Mouse (Mus musculus) heart, postnatal 0 days (tissue): Measurements from ENCODE around the gene C1ql2.

Source experiments
- CTCF ChIP-seq: IDR thresholded peaks from 2 replicates; pipeline ENCODE4 v1.5.1; 2016; ENCODE audit warnings: antibody characterized with exemption, control low read depth, low read depth
- EP300 ChIP-seq: IDR thresholded peaks from 2 replicates; pipeline ENCODE4 v1.6.1; 2016; ENCODE audit warnings: antibody characterized with exemption, low read depth

DNA sequence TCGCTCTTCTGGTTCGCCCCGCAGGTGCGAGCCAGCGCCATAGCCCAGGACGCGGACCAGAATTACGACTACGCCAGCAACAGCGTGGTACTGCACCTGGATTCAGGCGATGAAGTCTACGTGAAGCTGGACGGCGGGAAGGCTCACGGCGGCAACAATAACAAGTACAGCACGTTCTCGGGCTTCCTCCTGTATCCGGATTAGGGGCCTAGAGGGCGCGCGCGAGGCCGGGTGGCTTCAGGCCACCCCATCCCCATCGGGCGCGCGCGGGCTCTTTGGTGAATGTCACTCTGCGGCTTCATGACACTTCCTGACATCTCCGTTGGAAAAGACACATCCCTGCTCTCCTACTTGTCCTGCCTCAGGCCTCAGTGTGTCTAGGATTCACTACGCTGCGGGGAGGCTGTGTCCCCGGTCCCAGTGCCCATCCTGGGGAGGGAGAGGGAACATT is 2.0 kb downstream of the C1ql2 start:
- TF ChIP-seq CTCF (peak; percentile 6; the same call in 1 of the 2 replicates), EP300 (no peak)
